Mouse (Mus musculus) gastrocnemius, postnatal 14 days (tissue): ENCODE data around the gene Cwf19l1. TPM values are rescaled to one million over a fixed set of nuclear protein-coding genes. Genes with fewer than 3 reads are reported as not detected.

Experiments used
- DNase-seq: peaks from one replicate; pipeline ENCODE4 v3.0.0; 2021; ENCODE audit warnings: mixed read lengths
- intact Hi-C: fragments of 180-260 bp; cut with DNase I; formaldehyde crosslinking; loops from one replicate; pipeline ENCODE4 v1.15.1; 2025; ENCODE audit warnings: low total_unique reads
- total RNA-seq, 2 experiments: library from RNA; stranded (reverse); gene quantifications; 2 replicates each; pipeline ENCODE4 v1.2.3; 2021

Gene Cwf19l1
- total RNA-seq, 2 experiments from 2014 or later, result 6.4 to 6.6 TPM

- intact Hi-C loops, result no loop called here
- DNase-seq, result no peak
Measured at GRCm38 (mm10) chr19:44068232-44068631, 67.4 kb downstream of the Cwf19l1 start.

GRCm38 (mm10) chr19:44067323-44068049, 68.2 kb downstream of the Cwf19l1 start:
- DNase-seq, result no peak
- intact Hi-C loops, result no loop called here

GRCm38 (mm10) chr19:44064734-44065133, 70.9 kb downstream of the Cwf19l1 start:
- intact Hi-C loops, result no loop called here
- no peak for DNase-seq

GRCm38 (mm10) chr19:44063773-44064172, 71.9 kb downstream of the Cwf19l1 start:
- intact Hi-C loops, result no loop called here
- DNase-seq, result no peak

- intact Hi-C loops, result no loop called here
- DNase-seq, result no peak
Measured at GRCm38 (mm10) chr19:44060226-44060625, 75.5 kb downstream of the Cwf19l1 start.

Other genes with a start within 250 kb of the Cwf19l1 start
- 10 to 100 TPM in 1 of 2 experiments, 1 to 10 TPM in 1; 8.4 to 11.8 TPM for gene Dnmbp, start 195.7 kb downstream of the Cwf19l1 start, total RNA-seq
- not detected for gene Cpn1, start 149.3 kb downstream of the Cwf19l1 start, total RNA-seq
- gene Cyp2c23, start 106.7 kb downstream of the Cwf19l1 start, total RNA-seq, result not detected
- gene Erlin1, start 66.1 kb downstream of the Cwf19l1 start, total RNA-seq, result 1 to 10 TPM; 4.7 to 5.5 TPM
- gene Chuk, start 28.4 kb downstream of the Cwf19l1 start, total RNA-seq, result 10 to 100 TPM; 13.6 to 16.0 TPM
- gene Bloc1s2, start 10.6 kb upstream of the Cwf19l1 start, total RNA-seq, result 10 to 100 TPM; 13.4 to 13.9 TPM
- gene Pkd2l1, start 56.6 kb upstream of the Cwf19l1 start, total RNA-seq, result not detected
- gene Scd3, start 67.4 kb upstream of the Cwf19l1 start, total RNA-seq, result not detected
- gene Scd2, start 157.8 kb upstream of the Cwf19l1 start, total RNA-seq, result 10 to 100 TPM; 22.8 to 54.0 TPM
- under 1 TPM; 0.24 to 0.29 TPM for gene Scd4, start 197.2 kb upstream of the Cwf19l1 start, total RNA-seq